ENCODE assay signal across 17 mouse cellular contexts in the genomic region with DNA sequence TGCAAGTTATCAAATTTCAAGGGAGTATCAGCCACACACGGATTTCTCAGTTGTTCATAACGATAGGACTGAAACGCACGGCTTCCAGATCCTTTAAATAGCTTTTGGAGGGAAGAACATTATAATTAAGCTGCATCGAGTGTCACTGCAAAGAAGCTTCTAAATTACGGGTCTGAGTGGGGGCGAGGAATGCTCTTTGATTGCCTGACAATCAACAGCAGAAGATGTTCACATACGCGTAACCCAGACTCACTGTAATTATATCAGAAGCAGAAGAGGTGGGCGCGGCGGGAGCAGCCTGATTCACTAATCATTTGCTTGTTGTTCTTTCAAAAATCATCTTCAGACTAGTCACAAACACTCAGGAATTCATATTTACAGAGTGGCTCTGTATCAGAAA.
A peak's percentile ranks its signal among the peaks of the same experiment; 100 is the strongest.
DNase-seq lines count a peak whose midpoint lies in the region; ATAC-seq and TF ChIP-seq lines count a peak whose summit lies in the region.
"Had no signal": no experiment of that assay in that cellular context is flagged by ENCODE, and none has a peak within 500 bp of the region (broad histone marks: within the 10 kb centered on the region; RNA-seq: fewer than 3 reads in every experiment).

No protein-coding gene starts in this region.

- peaks cover 4% of the 10 kb centered on the region for H3K4me1 ChIP-seq in embryonic facial prominence, embryonic 13.5 days
- H3K4me1 ChIP-seq in embryonic facial prominence, embryonic 10.5 days = no peaks in the 10 kb centered on the region
- H3K4me1 ChIP-seq in kidney, postnatal 0 days (replicated peaks; ENCODE audit: insufficient read depth, low read length) = no peaks in the 10 kb centered on the region
- H3K4me1 ChIP-seq in forebrain, embryonic 14.5 days (ENCODE audit: control insufficient read depth, insufficient read depth, low read length) = no peaks in the 10 kb centered on the region
- H3K4me1 ChIP-seq: limb, embryonic 15.5 days had no signal

- H3K27ac ChIP-seq in embryonic facial prominence, embryonic 13.5 days = no peak overlapping the region; the same call in 1 of the 2 replicates
- H3K27ac ChIP-seq in embryonic facial prominence, embryonic 10.5 days (replicated peaks) = no peak overlapping the region
- H3K27ac ChIP-seq in kidney, postnatal 0 days = no peak overlapping the region
- peak overlapping the region; percentile 34; the same call in 1 of the 2 replicates for H3K27ac ChIP-seq in forebrain, embryonic 14.5 days (ENCODE audit: low read depth, low read length)
- H3K27ac ChIP-seq: hindbrain, embryonic 14.5 days; limb, embryonic 15.5 days; macrophage had no signal

- intact Hi-C loops in left cerebral cortex, postnatal 25 days (cut with DNase I) = loop anchor here (5.0 to 10.0 kb wide), 2 partner anchors 103 to 170 kb away; a partner anchor contains a TSS

- H3K9ac ChIP-seq in embryonic facial prominence, embryonic 13.5 days = no peak overlapping the region
- no peak overlapping the region for H3K9ac ChIP-seq in kidney, postnatal 0 days (ENCODE audit: low read depth, low read length)
- no peak overlapping the region for H3K9ac ChIP-seq in forebrain, embryonic 14.5 days (ENCODE audit: low read length)
- H3K9ac ChIP-seq: hindbrain, embryonic 14.5 days; limb, embryonic 15.5 days had no signal

- no peak for ATAC-seq in embryonic facial prominence, embryonic 13.5 days (ENCODE audit: insufficient number of reproducible peaks, insufficient read depth, low FRiP score, low TSS enrichment, low read depth)
- no peak for ATAC-seq in kidney, postnatal 0 days (replicated peaks; ENCODE audit: low FRiP score, low read depth)
- ATAC-seq in forebrain, embryonic 14.5 days = peak; percentile 85

- no peaks in the 10 kb centered on the region for H3K36me3 ChIP-seq in embryonic facial prominence, embryonic 13.5 days
- no peaks in the 10 kb centered on the region for H3K36me3 ChIP-seq in embryonic facial prominence, embryonic 10.5 days (replicated peaks)
- no peaks in the 10 kb centered on the region for H3K36me3 ChIP-seq in kidney, postnatal 0 days (ENCODE audit: insufficient read depth, low read length)
- no peaks in the 10 kb centered on the region for H3K36me3 ChIP-seq in forebrain, embryonic 14.5 days (ENCODE audit: control insufficient read depth, insufficient read depth, low read length)
- H3K36me3 ChIP-seq: limb, embryonic 15.5 days had no signal

- H3K27me3 ChIP-seq in embryonic facial prominence, embryonic 13.5 days = no peaks in the 10 kb centered on the region
- no peaks in the 10 kb centered on the region for H3K27me3 ChIP-seq in embryonic facial prominence, embryonic 10.5 days (replicated peaks; ENCODE audit: low read depth, poor library complexity, severe bottlenecking)
- no peaks in the 10 kb centered on the region for H3K27me3 ChIP-seq in kidney, postnatal 0 days (ENCODE audit: insufficient read depth, low read length)
- no peaks in the 10 kb centered on the region for H3K27me3 ChIP-seq in forebrain, embryonic 14.5 days (replicated peaks; ENCODE audit: control insufficient read depth, insufficient read depth, low read length)
- H3K27me3 ChIP-seq: CH12.LX; limb, embryonic 15.5 days had no signal

- no peak for DNase-seq in embryonic facial prominence, embryonic 10.5 days (ENCODE audit: low spot score)
- peak; percentile 6 for DNase-seq in kidney, postnatal 0 days (ENCODE audit: low spot score)
- DNase-seq in kidney, postnatal 10 days = no peak
- DNase-seq in forebrain, embryonic 14.5 days (ENCODE audit: low spot score) = peak; percentile 62
- DNase-seq in left cerebral cortex, postnatal 25 days (ENCODE audit: low spot score in 2 of 2) = peak; percentile 16 to 30
- DNase-seq in embryo, embryonic 11 days = no peak
- DNase-seq in kidney, postnatal 36 days = no peak
- DNase-seq: cerebellum, adult 18-20 months; gastrocnemius, postnatal 25 days; kidney, adult 18-20 months; lung, adult 2 months; thymus, postnatal 25 days had no signal

- peak overlapping the region; percentile 38 for H3K4me2 ChIP-seq in embryonic facial prominence, embryonic 13.5 days
- H3K4me2 ChIP-seq in kidney, postnatal 0 days (ENCODE audit: low read length) = no peak overlapping the region
- no peak overlapping the region for H3K4me2 ChIP-seq in forebrain, embryonic 14.5 days (ENCODE audit: low read length)
- H3K4me2 ChIP-seq: hindbrain, embryonic 14.5 days; limb, embryonic 15.5 days had no signal

- H3K9me3 ChIP-seq in embryonic facial prominence, embryonic 13.5 days = no peaks in the 10 kb centered on the region
- no peaks in the 10 kb centered on the region for H3K9me3 ChIP-seq in embryonic facial prominence, embryonic 10.5 days
- H3K9me3 ChIP-seq in kidney, postnatal 0 days (replicated peaks; ENCODE audit: low read length) = no peaks in the 10 kb centered on the region
- no peaks in the 10 kb centered on the region for H3K9me3 ChIP-seq in forebrain, embryonic 14.5 days (replicated peaks; ENCODE audit: control insufficient read depth, low read length)
- H3K9me3 ChIP-seq: limb, embryonic 15.5 days had no signal

- TF ChIP-seq CTCF in kidney, postnatal 0 days (IDR thresholded peaks at IDR 0.05; ENCODE audit: low read depth) = no peak

- WGBS in embryonic facial prominence, embryonic 13.5 days = 42% methylated on average over 12 of the region's 12 CpGs
- WGBS in embryonic facial prominence, embryonic 10.5 days = 77% methylated on average over 12 of the region's 12 CpGs
- 41% methylated on average over 12 of the region's 12 CpGs for WGBS in kidney, postnatal 0 days
- WGBS in forebrain, embryonic 14.5 days = 56% methylated on average over 12 of the region's 12 CpGs

- H3K4me3 ChIP-seq in embryonic facial prominence, embryonic 13.5 days = no peak overlapping the region
- H3K4me3 ChIP-seq in embryonic facial prominence, embryonic 10.5 days = no peak overlapping the region
- no peak overlapping the region for H3K4me3 ChIP-seq in kidney, postnatal 0 days (replicated peaks; ENCODE audit: low read depth, low read length)
- H3K4me3 ChIP-seq in forebrain, embryonic 14.5 days (ENCODE audit: low read depth, low read length) = no peak overlapping the region
- H3K4me3 ChIP-seq: limb, embryonic 15.5 days had no signal

Comparison
In these comparisons a context has a peak if more than half of its experiments do, and no peak if none do; other contexts are left out.
1. DNase-seq: peak in kidney, postnatal 0 days (single experiment), forebrain, embryonic 14.5 days (single experiment) and left cerebral cortex, postnatal 25 days (2 of 2); none in embryonic facial prominence, embryonic 10.5 days (single experiment), kidney, postnatal 10 days (single experiment), embryo, embryonic 11 days (single experiment) and kidney, postnatal 36 days (0 of 2).